Mouse (Mus musculus): ENCODE measurements at regions not wholly inside any gene's neighbourhood (a gene's known extent, or its start where the extent isn't known, plus 50 kb on each side); places are given as distances from the start of the nearest gene placed in this dataset.

- H3K4me1 ChIP-seq (replicated peaks): no peaks in the 10 kb centered on the region
- H3K36me3 ChIP-seq: no peaks in the 10 kb centered on the region
- H3K4me3 ChIP-seq: no peak overlapping the region
- WGBS: 86% methylated on average over 2 of the region's 2 CpGs
- ATAC-seq (ENCODE audit: insufficient number of reproducible peaks, low FRiP score): no peak
- H3K9me3 ChIP-seq (replicated peaks): no peaks in the 10 kb centered on the region
- no peak overlapping the region for H3K27ac ChIP-seq (ENCODE audit: poor library complexity, severe bottlenecking)
- no peak overlapping the region for H3K4me2 ChIP-seq
- H3K9ac ChIP-seq: no peak overlapping the region
- H3K27me3 ChIP-seq (replicated peaks): no peaks in the 10 kb centered on the region
Measured at GRCm38 (mm10) chr11:90797577-90797976, 109.4 kb upstream of the Tom1l1 start.

DNA sequence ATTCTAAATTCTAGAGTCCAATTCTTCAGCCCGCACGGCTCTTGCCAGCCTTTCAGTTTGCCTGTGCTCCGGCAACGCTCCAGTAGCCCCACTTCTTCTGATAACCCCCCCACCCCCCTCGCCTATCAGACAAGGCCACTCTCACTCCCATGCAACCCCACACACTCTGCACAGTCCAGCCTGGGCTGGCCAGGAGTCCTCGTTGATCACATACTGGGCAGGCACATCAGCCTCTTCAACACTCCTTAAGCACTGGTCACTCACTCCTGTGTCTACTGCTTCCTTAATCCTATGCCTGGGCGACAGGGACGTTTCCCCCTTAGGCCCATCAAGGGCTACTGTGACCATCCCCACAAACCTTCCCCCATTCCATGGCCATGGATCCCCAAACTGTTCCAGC lies 95.4 kb upstream of the Tom1l1 start:
- 52% methylated on average over 8 of the region's 8 CpGs for WGBS
- H3K4me2 ChIP-seq: peak overlapping the region; percentile 42
- ATAC-seq (ENCODE audit: insufficient number of reproducible peaks, low FRiP score): no peak

GRCm38 (mm10) chr11:90782975-90783374 lies 94.8 kb upstream of the Tom1l1 start:
- Histone ChIP-seq H3K9me3 (replicated peaks) (no peaks in the 10 kb centered on the region), H3K36me3 (no peaks in the 10 kb centered on the region), H3K27ac (ENCODE audit: poor library complexity, severe bottlenecking) (no peak overlapping the region), H3K4me2 (peak overlapping the region; percentile 42; the same call in 1 of the 2 replicates), H3K4me3 (no peak overlapping the region), H3K4me1 (replicated peaks) (no peaks in the 10 kb centered on the region; the same call in 1 of the 2 replicates), H3K27me3 (replicated peaks) (no peaks in the 10 kb centered on the region), H3K9ac (no peak overlapping the region)
- 39% methylated on average over 6 of the region's 6 CpGs for WGBS
- 0 out of 2 replicates have a peak, but pooled peaks have one; percentile 15 for ATAC-seq (ENCODE audit: insufficient number of reproducible peaks, low FRiP score)

More for the DNA sequence above, 95.4 kb upstream of the Tom1l1 start:
- Histone ChIP-seq H3K36me3 (no peaks in the 10 kb centered on the region), H3K9me3 (replicated peaks) (no peaks in the 10 kb centered on the region), H3K27me3 (replicated peaks) (no peaks in the 10 kb centered on the region), H3K9ac (no peak overlapping the region), H3K4me3 (no peak overlapping the region), H3K4me1 (replicated peaks) (no peaks in the 10 kb centered on the region; the same call in 1 of the 2 replicates), H3K27ac (ENCODE audit: poor library complexity, severe bottlenecking) (no peak overlapping the region)

- no peaks in the 10 kb centered on the region for H3K4me1 ChIP-seq (replicated peaks)
- WGBS: 68% methylated on average over 1 of the region's 1 CpGs
- H3K9me3 ChIP-seq (replicated peaks): no peaks in the 10 kb centered on the region
- H3K9ac ChIP-seq: no peak overlapping the region
- H3K4me3 ChIP-seq: no peak overlapping the region
- no peak overlapping the region for H3K4me2 ChIP-seq
- no peaks in the 10 kb centered on the region for H3K36me3 ChIP-seq
- ATAC-seq (ENCODE audit: insufficient number of reproducible peaks, low FRiP score): no peak
- no peak overlapping the region for H3K27ac ChIP-seq (ENCODE audit: poor library complexity, severe bottlenecking)
- H3K27me3 ChIP-seq (replicated peaks): no peaks in the 10 kb centered on the region
Measured at GRCm38 (mm10) chr11:90775752-90776151, 87.6 kb upstream of the Tom1l1 start.

GRCm38 (mm10) chr11:90755981-90756380 lies 67.8 kb upstream of the Tom1l1 start:
- Histone ChIP-seq H3K4me1 (replicated peaks) (no peaks in the 10 kb centered on the region), H3K27me3 (replicated peaks) (no peaks in the 10 kb centered on the region), H3K4me2 (no peak overlapping the region), H3K27ac (ENCODE audit: poor library complexity, severe bottlenecking) (no peak overlapping the region), H3K4me3 (no peak overlapping the region), H3K9me3 (replicated peaks) (no peaks in the 10 kb centered on the region), H3K36me3 (no peaks in the 10 kb centered on the region), H3K9ac (no peak overlapping the region)
- WGBS: 76% methylated on average over 2 of the region's 2 CpGs
- ATAC-seq (ENCODE audit: insufficient number of reproducible peaks, low FRiP score): no peak

- H3K4me2 ChIP-seq: no peak overlapping the region
- H3K9me3 ChIP-seq (replicated peaks): no peaks in the 10 kb centered on the region
- no peak overlapping the region for H3K27ac ChIP-seq (ENCODE audit: poor library complexity, severe bottlenecking)
- no peaks in the 10 kb centered on the region for H3K27me3 ChIP-seq (replicated peaks)
- no peaks in the 10 kb centered on the region for H3K36me3 ChIP-seq
- no peaks in the 10 kb centered on the region for H3K4me1 ChIP-seq (replicated peaks)
- no peak overlapping the region for H3K4me3 ChIP-seq
- H3K9ac ChIP-seq: no peak overlapping the region
- WGBS: 55% methylated on average over 3 of the region's 3 CpGs
- no peak for ATAC-seq (ENCODE audit: insufficient number of reproducible peaks, low FRiP score)
Measured at GRCm38 (mm10) chr11:90748448-90748847, 60.3 kb upstream of the Tom1l1 start.

GRCm38 (mm10) chr11:90741952-90742617 lies 53.9 kb upstream of the Tom1l1 start:
- Histone ChIP-seq H3K27me3 (replicated peaks) (no peaks in the 10 kb centered on the region), H3K4me2 (no peak overlapping the region), H3K4me3 (no peak overlapping the region), H3K4me1 (replicated peaks) (no peaks in the 10 kb centered on the region), H3K9ac (no peak overlapping the region), H3K27ac (ENCODE audit: poor library complexity, severe bottlenecking) (no peak overlapping the region), H3K9me3 (replicated peaks) (no peaks in the 10 kb centered on the region), H3K36me3 (no peaks in the 10 kb centered on the region)
- ATAC-seq (ENCODE audit: insufficient number of reproducible peaks, low FRiP score): no peak
- 73% methylated on average over 10 of the region's 10 CpGs for WGBS

DNA sequence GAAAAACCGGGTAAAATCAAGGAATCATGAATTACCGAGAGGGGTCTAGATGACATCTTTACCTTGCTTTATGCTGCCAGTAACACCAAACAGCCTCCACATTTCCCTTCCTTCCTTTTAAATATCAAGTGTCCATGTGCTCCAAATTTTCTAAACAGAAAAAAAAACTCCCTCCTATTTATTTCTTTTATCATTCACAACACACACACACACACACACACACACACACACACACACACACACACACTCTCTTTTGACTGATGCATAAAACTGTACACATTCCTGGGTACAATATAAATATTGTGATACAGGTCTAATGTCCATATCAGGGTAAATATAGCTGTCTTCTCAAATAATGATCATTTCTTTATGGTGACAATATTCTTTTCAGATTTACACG lies 51.3 kb upstream of the Tom1l1 start:
- H3K4me3 ChIP-seq: no peak overlapping the region
- no peaks in the 10 kb centered on the region for H3K9me3 ChIP-seq (replicated peaks)
- H3K27me3 ChIP-seq (replicated peaks): no peaks in the 10 kb centered on the region
- H3K4me2 ChIP-seq: no peak overlapping the region
- H3K36me3 ChIP-seq: no peaks in the 10 kb centered on the region
- H3K4me1 ChIP-seq (replicated peaks): no peaks in the 10 kb centered on the region
- WGBS: 88% methylated on average over 3 of the region's 3 CpGs
- no peak overlapping the region for H3K27ac ChIP-seq (ENCODE audit: poor library complexity, severe bottlenecking)
- H3K9ac ChIP-seq: no peak overlapping the region
- ATAC-seq (ENCODE audit: insufficient number of reproducible peaks, low FRiP score): no peak

- Histone ChIP-seq H3K36me3 (no peaks in the 10 kb centered on the region), H3K4me1 (replicated peaks) (no peaks in the 10 kb centered on the region), H3K27me3 (replicated peaks) (no peaks in the 10 kb centered on the region), H3K4me2 (no peak overlapping the region), H3K9ac (no peak overlapping the region), H3K4me3 (no peak overlapping the region), H3K27ac (ENCODE audit: poor library complexity, severe bottlenecking) (no peak overlapping the region), H3K9me3 (replicated peaks) (no peaks in the 10 kb centered on the region)
- WGBS: 88% methylated on average over 2 of the region's 2 CpGs
- ATAC-seq (ENCODE audit: insufficient number of reproducible peaks, low FRiP score): no peak
Measured at GRCm38 (mm10) chr11:90738741-90739140, 50.6 kb upstream of the Tom1l1 start.

All from heart, embryonic 12.5 days (tissue).